Mouse (Mus musculus): ENCODE data around the gene Hook1. TPM values are rescaled to one million over a fixed set of nuclear protein-coding genes. Genes with fewer than 3 reads are reported as not detected.

Hook1 gene
- total RNA-seq, 2 experiments from 2014 or later = 59.3 to 68.7 TPM

Other genes starting within 250 kb of the Hook1 start
- 1 to 10 TPM; 1.6 to 2.6 TPM for gene Cyp2j13, start 110.3 kb downstream of the Hook1 start, total RNA-seq (2021)
- gene Cyp2j12, start 173.9 kb downstream of the Hook1 start, total RNA-seq (2021) = 1 to 10 TPM; 3.5 to 3.7 TPM

All from layer of hippocampus, postnatal 36 days (tissue).